Mouse (Mus musculus) heart, adult 2 months (tissue): Measurements from ENCODE around the gene Mlip. TPM values are rescaled to one million over a fixed set of nuclear protein-coding genes. Genes with fewer than 3 reads are reported as not detected.

Experiments
- DNase-seq, 2 experiments: peaks; one replicate each; pipeline ENCODE4 v3.0.0; 2021
- H3K27ac ChIP-seq: fragments of 200-600 bp; 2 replicates; pipeline ENCODE4 v1.8.1; 2022
- H3K27me3 ChIP-seq: fragments of 200-500 bp; 2 replicates; pipeline ENCODE4 v1.6.1; 2012; ENCODE audit warnings: mild to moderate bottlenecking, low read length, inconsistent platforms, mixed read lengths; ENCODE audit not compliant: control insufficient read depth, insufficient read depth
- H3K36me3 ChIP-seq: fragments of 200-500 bp; 2 replicates; pipeline ENCODE4 v1.6.1; 2012; ENCODE audit warnings: low read length, inconsistent platforms; ENCODE audit not compliant: control insufficient read depth, insufficient read depth
- H3K4me1 ChIP-seq: fragments of 200-500 bp; 2 replicates; pipeline ENCODE4 v1.6.1; 2011; ENCODE audit warnings: low read length; ENCODE audit not compliant: control insufficient read depth, insufficient read depth
- H3K4me3 ChIP-seq: fragments of 200-600 bp; 2 replicates; pipeline ENCODE4 v1.8.1; 2022
- H3K79me2 ChIP-seq: fragments of 200-500 bp; replicated peaks from 2 replicates; pipeline ENCODE4 v1.6.1; 2012; ENCODE audit warnings: mild to moderate bottlenecking, inconsistent platforms, low read length, moderate library complexity, mixed read lengths; ENCODE audit not compliant: control insufficient read depth, insufficient read depth
- H3K9ac ChIP-seq: fragments of 200-500 bp; 2 replicates; pipeline ENCODE4 v1.6.1; 2012; ENCODE audit warnings: low read depth, mild to moderate bottlenecking, control low read depth, inconsistent platforms, low read length, mixed read lengths
- CTCF ChIP-seq: fragments of 200-600 bp; IDR thresholded peaks from 2 replicates; pipeline ENCODE4 v1.8.1; 2022; ENCODE audit warnings: antibody characterized with exemption, mild to moderate bottlenecking, moderate library complexity
- EP300 ChIP-seq: fragments of 200-500 bp; IDR thresholded peaks from 2 replicates; pipeline ENCODE4 v1.6.1; 2011; ENCODE audit warnings: low read depth, low read length, control low read depth; ENCODE audit not compliant: insufficient read depth
- POLR2A ChIP-seq: fragments of 200-500 bp; IDR thresholded peaks from 2 replicates; pipeline ENCODE4 v1.6.1; 2011; ENCODE audit warnings: mild to moderate bottlenecking, low read depth, low read length, control low read depth; ENCODE audit not compliant: insufficient read depth
- WGBS: fragments of 180-500 bp; shearing (Covaris S2); methylation state at CpG from one replicate; pipeline ENCODE4 v1.1.7; 2018; 5-methylcytosine and 5-hydroxymethylcytosine counted together
- intact Hi-C: fragments of 180-260 bp; cut with DNase I; formaldehyde crosslinking; loops from one replicate; pipeline ENCODE4 v1.15.1; 2025
- polyA plus RNA-seq: library from polyadenylated mRNA; depleted of rRNA; stranded (reverse); fragments of >200 nt; gene quantifications from 2 replicates; pipeline ENCODE4 v1.2.3, GENCODE M21; 2012; rRNA removed
- total RNA-seq, 2 experiments: library from RNA; stranded (reverse); gene quantifications; 2 replicates each; pipeline ENCODE4 v1.2.3; 2021

Mlip gene
- total and polyA plus RNA-seq, 3 experiments = 110 to 148 (median 128) TPM

GRCm38 (mm10) chr9:77071676-77072075 is 281.1 kb downstream of the Mlip start:
- intact Hi-C loops = no loop called here
- no peak for TF ChIP-seq EP300
- TF ChIP-seq CTCF = no peak
- no peak for TF ChIP-seq POLR2A
- WGBS = 64% methylated on average over 2 of the region's 2 CpGs

GRCm38 (mm10) chr9:77056611-77057010 is 296.2 kb downstream of the Mlip start:
- no peaks in the 10 kb centered on the region for H3K79me2 ChIP-seq
- no peak overlapping the region for H3K27ac ChIP-seq
- intact Hi-C loops = no loop called here
- H3K9ac ChIP-seq = no peak overlapping the region
- H3K36me3 ChIP-seq = no peaks in the 10 kb centered on the region
- H3K4me3 ChIP-seq = no peak overlapping the region
- H3K4me1 ChIP-seq = no peaks in the 10 kb centered on the region
- 20% methylated on average over 4 of the region's 4 CpGs for WGBS
- no peaks in the 10 kb centered on the region for H3K27me3 ChIP-seq
- DNase-seq = no peak
- TF ChIP-seq EP300 (no peak), CTCF (no peak), POLR2A (no peak)

More at GRCm38 (mm10) chr9:77071676-77072075, 281.1 kb downstream of the Mlip start:
- Histone ChIP-seq H3K79me2 (no peaks in the 10 kb centered on the region), H3K4me1 (no peaks in the 10 kb centered on the region), H3K27ac (no peak overlapping the region), H3K27me3 (no peaks in the 10 kb centered on the region), H3K9ac (no peak overlapping the region), H3K36me3 (no peaks in the 10 kb centered on the region), H3K4me3 (no peak overlapping the region)
- DNase-seq = no peak

- Histone ChIP-seq H3K36me3 (no peaks in the 10 kb centered on the region), H3K27ac (no peak overlapping the region), H3K4me3 (no peak overlapping the region), H3K4me1 (no peaks in the 10 kb centered on the region), H3K27me3 (no peaks in the 10 kb centered on the region), H3K9ac (no peak overlapping the region), H3K79me2 (no peaks in the 10 kb centered on the region)
- WGBS = 82% methylated on average over 9 of the region's 9 CpGs
- DNase-seq = no peak
- intact Hi-C loops = no loop called here
- TF ChIP-seq EP300 (no peak), CTCF (no peak), POLR2A (no peak)
Observed at GRCm38 (mm10) chr9:77054426-77055193, 298.2 kb downstream of the Mlip start.

Other genes with a start within 250 kb of the Mlip start
- gene Lrrc1, start 191.9 kb upstream of the Mlip start, total RNA-seq = 10 to 100 TPM; 13.3 to 13.8 TPM
- 21.5 and 26.6 TPM in 2 replicates for gene Lrrc1, start 191.9 kb upstream of the Mlip start, polyA plus RNA-seq